Mouse (Mus musculus) adipocyte (in vitro differentiated cells): Measurements from ENCODE around the gene Kctd13.
"Not testable (repeated sequence)": the region's sequence is repeated elsewhere in the genome, so short reads cannot be mapped to it uniquely, and the experiment has no call there.

Experiments used
- DNase-seq: peaks from one replicate; pipeline ENCODE4 v3.0.0-alpha.2; 2016; ENCODE audit warnings: low spot score

Gene Kctd13

DNA sequence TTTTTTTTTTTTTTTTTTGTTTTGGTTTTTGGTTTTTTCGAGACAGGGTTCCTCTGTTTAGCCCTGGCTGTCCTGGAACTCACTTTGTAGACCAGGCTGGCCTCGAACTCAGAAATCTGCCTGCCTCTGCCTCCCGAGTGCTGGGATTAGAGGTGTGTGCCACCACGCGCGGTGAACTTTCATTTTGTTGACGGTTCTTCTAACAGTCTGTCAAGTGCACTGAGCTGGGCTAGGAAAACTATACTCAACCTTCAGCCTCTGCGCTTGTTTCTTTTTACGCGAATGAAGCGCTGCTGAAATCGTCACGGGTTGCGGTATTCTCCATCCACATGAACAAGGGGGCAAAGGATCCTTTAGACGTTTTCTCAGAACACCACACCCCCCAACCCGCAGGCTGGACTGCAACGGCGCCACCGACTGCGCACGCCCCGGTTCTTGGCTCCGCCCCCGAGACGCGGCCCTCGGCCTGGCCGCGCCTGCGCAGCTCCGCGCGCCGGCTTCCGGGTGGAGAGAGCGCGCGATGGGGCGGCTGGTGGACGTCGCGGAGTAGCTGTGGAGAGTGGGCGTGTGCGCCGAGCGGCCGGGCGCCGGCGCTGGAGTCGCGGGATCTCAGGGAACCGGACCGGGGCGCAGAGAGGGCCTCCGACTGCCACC, at the start of gene Kctd13:
Gene Kctd13 (plus strand): TSS at position 496 of the 654 bp plus-strand sequence.
- peak; percentile 80 for DNase-seq

DNA sequence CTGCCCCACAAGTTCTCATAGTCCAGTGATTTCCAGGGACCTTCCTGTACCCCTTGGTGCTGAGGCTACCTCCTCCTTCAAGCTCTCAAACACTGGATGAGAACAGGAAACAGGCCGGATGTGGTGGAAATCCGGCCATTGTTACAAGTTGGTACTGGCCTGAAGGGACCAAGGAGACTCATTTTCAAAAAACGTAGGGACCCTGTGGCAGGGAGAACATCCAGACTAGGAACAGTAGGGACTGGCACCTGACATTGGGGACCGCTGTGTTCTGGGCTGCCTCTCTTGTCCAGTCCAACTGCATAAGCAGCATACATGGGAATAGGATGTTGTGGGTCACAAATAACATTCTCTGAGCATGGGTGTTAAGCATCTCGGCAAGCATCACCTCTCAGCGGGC, 47.6 kb upstream of the Kctd13 start:
- no peak for DNase-seq

- no peak for DNase-seq
Observed at GRCm38 (mm10) chr7:126883731-126884181, 44.9 kb upstream of the Kctd13 start.

DNA sequence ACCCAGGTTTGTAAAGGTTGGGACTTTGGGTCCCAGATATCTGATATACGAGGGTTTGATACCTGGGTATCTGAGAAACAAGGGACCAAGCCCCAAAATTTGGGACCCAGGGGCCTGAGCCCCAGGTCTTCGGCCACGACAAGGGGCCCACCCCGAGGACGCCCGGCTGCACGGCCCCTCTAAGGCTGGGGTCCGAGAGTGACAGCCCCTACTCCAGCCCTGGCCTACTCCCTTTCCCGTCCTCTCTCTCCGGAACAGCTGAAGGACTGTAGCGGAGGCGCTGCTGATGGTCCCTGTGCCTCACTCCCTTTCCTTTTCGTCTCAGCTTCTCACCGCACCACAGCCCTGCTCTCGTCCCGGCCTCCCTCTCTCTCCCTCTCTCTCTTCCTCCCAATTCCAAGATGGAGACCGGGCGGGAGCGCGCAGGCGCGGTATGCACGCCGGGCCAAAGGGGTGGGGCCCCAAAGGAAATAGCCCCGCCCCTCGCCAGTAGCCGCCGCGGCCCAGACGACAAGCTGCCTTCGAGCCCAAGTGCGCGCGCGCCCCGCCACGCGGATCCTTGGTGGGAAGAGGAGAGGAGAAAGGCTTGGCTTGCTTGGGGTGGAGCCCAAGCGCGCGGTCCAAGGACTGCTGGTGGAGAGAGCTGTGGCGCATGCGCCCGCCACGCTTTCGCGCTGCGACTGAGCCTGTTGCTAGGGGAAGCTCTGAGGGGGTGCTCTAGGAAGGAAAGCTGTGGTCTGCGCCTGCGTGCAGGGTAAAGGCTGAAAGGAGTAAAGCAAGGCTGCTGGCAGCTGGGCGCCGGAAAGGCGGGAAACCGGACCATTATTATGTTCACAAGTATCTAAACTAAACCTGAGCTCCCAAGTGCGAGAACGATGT, 44.2 kb upstream of the Kctd13 start, which contains the start of gene Taok2:
Gene Taok2 (minus strand): TSS at position 418 of the 879 bp plus-strand sequence.
- peak; percentile 91 for DNase-seq

GRCm38 (mm10) chr7:126887281-126887680, 41.4 kb upstream of the Kctd13 start:
- DNase-seq, result no peak

- no peak for DNase-seq
Observed at GRCm38 (mm10) chr7:126888852-126889251, 39.8 kb upstream of the Kctd13 start.

DNA sequence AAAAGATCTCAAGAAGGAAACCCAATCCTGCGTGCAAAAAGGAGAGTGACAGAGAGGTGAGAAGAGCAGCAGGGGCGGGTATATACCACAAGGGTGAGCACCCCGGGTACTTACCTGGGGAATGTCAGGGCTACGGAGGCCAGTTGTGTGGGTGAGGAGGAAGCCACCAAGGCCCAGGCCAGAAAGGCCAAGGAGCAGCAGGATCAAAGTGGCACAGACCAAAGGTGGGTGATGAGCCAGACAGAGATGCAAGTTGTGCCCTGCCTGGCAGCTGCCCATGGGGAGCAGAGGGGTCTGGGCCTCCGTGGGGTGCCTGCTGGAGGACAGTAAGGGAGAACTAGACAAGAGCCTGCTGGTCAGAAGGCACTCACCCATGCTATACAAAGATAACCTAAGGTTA, 31.8 kb upstream of the Kctd13 start:
- DNase-seq, result no peak

DNA sequence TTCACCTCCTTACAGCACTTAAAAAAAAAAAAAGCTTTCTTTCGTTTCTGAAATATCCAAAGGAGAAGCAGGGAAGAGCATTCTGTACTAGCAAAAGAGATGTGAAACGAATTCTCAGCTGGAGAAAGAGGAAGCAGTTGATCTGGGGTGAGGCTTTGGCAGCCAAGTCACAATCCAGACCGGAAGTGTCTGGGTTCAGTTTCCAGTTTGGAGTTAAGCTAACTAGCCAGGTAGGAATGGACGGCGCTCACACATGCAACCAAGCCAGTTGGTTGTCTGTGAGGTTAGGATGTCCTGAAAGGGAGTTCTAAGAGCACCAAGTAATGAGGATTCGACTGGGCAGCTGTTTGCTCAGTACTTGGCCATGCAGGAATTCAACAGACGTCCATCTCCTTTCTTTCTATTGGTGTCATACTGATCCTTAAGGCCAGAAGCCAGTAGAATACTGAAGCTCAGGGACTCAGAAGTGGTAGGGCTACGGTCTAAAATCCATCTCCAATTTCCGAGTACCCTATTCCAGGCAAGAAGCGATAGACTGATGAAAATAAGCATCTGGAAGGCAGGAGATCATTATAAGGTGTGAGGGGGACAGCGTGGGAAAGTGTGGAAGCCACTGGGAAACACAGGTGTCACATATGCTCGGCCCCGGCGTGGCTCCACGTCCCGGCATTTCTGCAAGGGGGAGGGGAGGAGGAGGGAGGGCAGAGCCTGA, 31.1 kb upstream of the Kctd13 start:
- DNase-seq, result peak; percentile 20

GRCm38 (mm10) chr7:126898102-126898990, 30.3 kb upstream of the Kctd13 start:
- peak; percentile 95 for DNase-seq

GRCm38 (mm10) chr7:126899781-126900180, 28.9 kb upstream of the Kctd13 start:
- not testable (repeated sequence) for DNase-seq

GRCm38 (mm10) chr7:126905590-126905989, 23.1 kb upstream of the Kctd13 start:
- no peak for DNase-seq

DNA sequence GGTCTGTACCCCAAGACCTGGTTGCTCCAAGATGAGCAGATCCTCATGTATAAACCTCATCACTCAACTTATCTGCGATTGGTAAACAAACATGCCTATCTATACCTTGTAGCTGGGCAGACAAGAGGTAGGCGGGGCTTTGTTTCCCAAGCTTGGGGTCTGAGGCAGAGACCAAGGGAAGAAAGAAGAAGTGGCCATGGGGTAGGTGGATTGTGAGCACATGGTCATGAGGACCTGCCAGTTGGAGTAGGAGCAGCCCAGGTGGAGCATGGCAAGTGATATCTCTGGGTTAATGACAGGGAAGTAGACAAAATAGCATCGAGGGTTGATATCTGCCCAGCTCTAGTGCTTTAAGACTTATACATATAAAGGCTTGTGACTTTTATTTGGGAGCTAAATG, 13.8 kb upstream of the Kctd13 start:
- DNase-seq, result no peak

GRCm38 (mm10) chr7:126918356-126918755, 10.3 kb upstream of the Kctd13 start:
- DNase-seq, result not testable (repeated sequence)

- DNase-seq, result no peak
Observed at GRCm38 (mm10) chr7:126919973-126920372, 8.7 kb upstream of the Kctd13 start.

DNA sequence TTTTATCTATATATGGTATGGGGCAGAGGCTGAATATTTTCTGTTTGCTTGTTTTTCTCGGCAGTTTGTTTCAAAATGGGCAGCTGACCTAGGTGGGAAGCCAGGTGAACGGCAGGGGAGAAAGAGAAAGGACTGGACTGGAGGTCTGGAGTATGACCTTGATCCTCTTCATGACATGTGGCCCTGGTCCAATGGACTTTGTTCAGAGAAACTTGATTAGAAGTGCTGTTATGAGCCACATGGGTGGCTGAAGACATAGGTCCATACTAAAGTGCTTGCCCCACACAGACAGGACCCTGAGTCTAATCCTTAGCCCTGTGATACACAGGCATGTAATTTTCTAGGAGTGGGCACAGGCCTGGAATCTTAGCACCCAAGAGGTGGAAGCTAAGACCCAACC, 7.1 kb upstream of the Kctd13 start:
- DNase-seq, result no peak

- peak; percentile 83 for DNase-seq
Observed at GRCm38 (mm10) chr7:126922624-126923060, 6.0 kb upstream of the Kctd13 start, which contains the start of gene Tmem219. Gene Tmem219, minus strand, starts transcription at chr7:126922917.

GRCm38 (mm10) chr7:126923999-126924398, 4.7 kb upstream of the Kctd13 start:
- DNase-seq, result no peak

DNA sequence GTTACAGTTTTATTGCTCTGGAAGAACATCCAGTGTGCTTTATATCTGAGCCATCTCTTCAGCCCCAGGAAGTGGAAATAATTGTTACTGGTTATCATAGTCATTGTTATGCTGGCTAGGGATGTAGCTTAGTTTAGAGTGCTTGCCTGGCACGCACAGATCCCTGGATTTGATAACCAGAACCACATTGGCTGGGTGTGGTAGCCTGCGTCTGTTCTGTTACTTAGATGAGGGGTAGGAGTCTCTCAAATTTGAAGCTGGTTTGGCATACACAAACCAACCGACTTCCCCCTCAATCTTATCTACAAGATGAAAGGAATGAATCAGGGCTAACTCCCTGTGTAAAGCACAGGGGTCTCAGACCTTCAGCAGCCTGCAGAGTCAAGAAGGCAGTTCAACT, 2.4 kb upstream of the Kctd13 start:
- no peak for DNase-seq

DNA sequence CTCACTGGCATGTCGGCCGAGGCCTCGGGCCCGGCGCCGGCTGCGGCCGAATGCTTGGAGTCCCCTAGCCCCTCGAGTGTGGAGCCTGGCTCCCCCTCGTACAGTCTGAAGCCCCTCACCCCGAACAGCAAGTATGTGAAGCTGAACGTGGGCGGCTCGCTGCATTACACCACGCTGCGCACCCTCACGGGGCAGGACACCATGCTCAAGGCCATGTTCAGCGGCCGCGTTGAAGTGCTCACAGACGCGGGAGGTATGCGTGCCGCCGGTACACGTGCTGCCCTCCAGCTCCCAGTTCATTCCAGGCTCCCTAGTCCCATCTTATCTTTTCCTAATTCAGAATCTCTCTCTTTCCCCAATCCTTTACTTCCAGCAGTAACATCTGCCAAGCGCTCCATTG, 367 bp downstream of the Kctd13 start:
- no peak for DNase-seq

DNA sequence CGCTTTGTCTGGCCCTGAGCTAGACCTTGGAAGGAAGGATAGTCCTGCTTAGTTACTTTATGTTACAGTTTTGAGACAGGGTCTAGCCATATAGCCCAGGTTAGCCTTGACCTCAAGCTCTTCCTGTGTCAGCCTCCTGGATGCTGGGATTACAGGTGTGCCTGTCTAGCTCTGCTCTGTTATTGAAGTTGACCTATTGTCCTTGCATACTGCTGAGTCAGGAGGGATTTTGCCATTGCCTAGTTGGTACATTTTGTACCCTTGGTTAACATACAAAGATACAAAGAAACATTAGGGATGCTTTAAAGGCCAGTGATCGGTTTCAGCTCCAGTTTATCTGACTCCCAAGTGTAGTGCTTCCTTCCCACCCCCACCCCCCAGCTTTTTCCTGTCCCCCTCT, 4.0 kb downstream of the Kctd13 start:
- DNase-seq, result no peak

DNA sequence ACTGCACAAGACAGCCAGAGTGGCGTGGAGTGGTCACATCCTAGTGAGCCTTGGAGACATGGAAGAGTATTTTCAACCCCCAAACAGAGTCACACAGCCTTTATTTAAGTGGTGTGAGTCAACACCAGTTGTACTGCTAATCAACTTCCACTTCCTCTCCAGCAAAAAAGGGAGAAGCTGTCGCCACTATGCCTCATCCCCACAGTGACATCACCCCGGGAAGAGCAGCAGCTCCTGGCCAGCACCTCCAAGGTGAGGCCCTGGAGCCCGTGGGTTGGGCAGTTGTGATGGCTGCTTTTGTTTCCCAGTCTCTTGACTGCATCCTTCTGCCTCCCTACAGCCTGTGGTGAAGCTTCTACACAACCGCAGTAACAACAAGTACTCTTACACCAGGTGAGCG, 12.5 kb downstream of the Kctd13 start:
- DNase-seq, result no peak
